Mouse (Mus musculus) kidney, adult 2 months (tissue): ENCODE measurements around the gene Foxl1. TPM values are rescaled to one million over a fixed set of nuclear protein-coding genes. Genes with fewer than 3 reads are reported as not detected.
A peak's percentile ranks its signal among the peaks of the same experiment; 100 is the strongest.

Experiments used
- DNase-seq: peaks from one replicate; pipeline ENCODE4 v3.0.0; 2021
- H3K27ac ChIP-seq: fragments of 200-500 bp; 2 replicates; pipeline ENCODE4 v1.5.1; 2012; ENCODE audit warnings: low read depth, low read length, control low read depth, inconsistent platforms; ENCODE audit not compliant: insufficient read depth
- H3K27me3 ChIP-seq: fragments of 200-500 bp; replicated peaks from 2 replicates; pipeline ENCODE4 v1.6.1; 2012; ENCODE audit warnings: mild to moderate bottlenecking, moderate library complexity, low read length, inconsistent platforms; ENCODE audit not compliant: control insufficient read depth, insufficient read depth
- H3K36me3 ChIP-seq: fragments of 200-500 bp; 2 replicates; pipeline ENCODE4 v1.6.1; 2012; ENCODE audit warnings: mild to moderate bottlenecking, moderate library complexity, low read length, inconsistent platforms; ENCODE audit not compliant: control insufficient read depth, insufficient read depth
- H3K4me1 ChIP-seq: fragments of 200-500 bp; 2 replicates; pipeline ENCODE4 v1.6.1; 2011; ENCODE audit warnings: low read length; ENCODE audit not compliant: control insufficient read depth, insufficient read depth
- H3K4me3 ChIP-seq: fragments of 200-500 bp; 2 replicates; pipeline ENCODE4 v1.5.1; 2011; ENCODE audit warnings: mild to moderate bottlenecking, low read depth, low read length, control low read depth; ENCODE audit not compliant: insufficient read depth
- CTCF ChIP-seq: fragments of 200-500 bp; conservative IDR thresholded peaks from 2 replicates; pipeline ENCODE4 v1.5.1; 2011; ENCODE audit warnings: low read depth, mild to moderate bottlenecking, control low read depth, low read length, moderate library complexity, mixed read lengths; ENCODE audit not compliant: insufficient read depth, insufficient read length
- POLR2A ChIP-seq: fragments of 200-500 bp; IDR thresholded peaks from one replicate; pipeline ENCODE4 v1.6.1; 2011; ENCODE audit warnings: low read depth, low read length, control low read depth
- WGBS: fragments of 180-500 bp; shearing (Covaris S2); methylation state at CpG from one replicate; pipeline ENCODE4 v1.1.7; 2018; 5-methylcytosine and 5-hydroxymethylcytosine counted together
- polyA plus RNA-seq: library from polyadenylated mRNA; depleted of rRNA; stranded (reverse); fragments of >200 nt; gene quantifications from 2 replicates; pipeline ENCODE4 v1.2.3, GENCODE M21; 2012

The Foxl1 gene
- polyA plus RNA-seq, 1 experiment, result 0.75 TPM

DNA sequence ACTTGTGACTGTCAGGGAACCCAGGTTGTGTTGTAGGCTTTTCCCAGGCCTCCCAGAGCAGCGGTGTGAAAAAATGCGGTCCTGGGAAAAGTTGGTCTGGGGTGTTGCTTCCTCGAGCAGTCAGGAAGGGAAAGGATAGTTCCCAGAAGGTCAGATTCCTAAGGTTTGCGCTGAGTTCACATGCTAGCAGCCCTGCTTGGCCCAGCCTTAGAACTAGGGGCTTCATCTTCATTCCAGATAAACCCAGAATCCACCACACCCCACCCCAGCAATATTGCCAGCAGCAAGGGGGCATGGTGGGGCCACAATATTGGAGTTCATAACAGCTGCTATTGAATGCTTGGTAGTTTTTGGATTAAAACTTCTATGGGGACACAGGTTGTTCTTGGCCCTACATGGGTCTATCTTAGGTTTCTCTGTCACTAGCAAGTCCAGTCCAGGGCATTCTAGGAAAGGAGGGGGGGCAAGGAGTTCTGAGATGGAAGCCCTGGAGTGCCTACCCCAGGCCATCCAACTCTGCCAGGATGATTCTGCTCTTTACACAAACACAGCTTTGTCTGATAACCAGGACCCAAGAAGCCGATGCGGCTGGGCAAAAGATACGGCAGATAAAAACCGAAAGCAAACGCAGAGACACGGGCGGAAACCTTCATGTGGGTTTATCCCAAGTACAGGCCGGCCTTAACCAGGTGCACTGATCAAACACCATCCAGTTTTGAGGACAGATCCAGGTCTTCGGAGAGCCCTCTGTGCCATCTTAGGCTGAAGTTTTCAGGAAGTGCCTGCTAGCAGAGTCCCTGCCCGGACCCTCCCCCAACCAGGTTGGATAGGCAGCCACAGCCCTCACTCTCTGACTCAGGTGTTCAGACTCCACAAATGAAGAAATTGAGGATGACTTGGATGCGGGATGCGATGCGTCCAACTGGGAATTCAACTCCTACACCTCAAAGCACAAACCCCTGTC is 7.0 kb upstream of the Foxl1 start:
- 45% methylated on average over 17 of the region's 17 CpGs for WGBS

DNA sequence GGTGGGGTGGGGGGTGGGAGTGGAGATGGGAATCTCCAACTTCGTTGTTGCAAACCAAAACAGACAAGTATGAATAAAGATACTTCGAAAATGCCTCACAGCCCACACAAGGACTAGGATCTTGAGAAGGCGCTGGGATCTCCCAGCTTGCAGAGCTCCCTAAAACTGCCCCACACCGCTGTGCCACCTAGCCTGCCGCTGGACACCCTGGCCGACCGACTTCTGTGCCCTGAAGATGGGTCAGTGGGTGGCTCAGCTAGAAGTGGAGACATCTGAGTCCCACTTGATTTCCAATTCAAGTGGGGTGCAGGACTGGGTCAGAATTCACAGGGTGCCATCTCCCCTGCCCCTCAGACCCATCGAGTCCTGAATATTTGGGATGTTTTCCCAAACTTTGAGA is 6.0 kb upstream of the Foxl1 start:
- WGBS, result 62% methylated on average over 8 of the region's 8 CpGs
- TF ChIP-seq POLR2A, result no peak
- no peak for TF ChIP-seq CTCF
- Histone ChIP-seq H3K4me3 (no peak overlapping the region), H3K36me3 (no peaks in the 10 kb centered on the region), H3K4me1 (no peaks in the 10 kb centered on the region), H3K27ac (no peak overlapping the region), H3K27me3 (0 out of 2 replicates have a peak, but pooled peaks cover 6% of the 10 kb centered on the region)
- no peak for DNase-seq

More for the DNA sequence above, 7.0 kb upstream of the Foxl1 start:
- no peak for DNase-seq
- H3K4me3 ChIP-seq, result peak overlapping the region; percentile 20
- no peaks in the 10 kb centered on the region for H3K4me1 ChIP-seq
- H3K36me3 ChIP-seq, result no peaks in the 10 kb centered on the region
- H3K27me3 ChIP-seq, result 0 out of 2 replicates have a peak, but pooled peaks cover 6% of the 10 kb centered on the region
- no peak overlapping the region for H3K27ac ChIP-seq
- TF ChIP-seq POLR2A (no peak), CTCF (no peak)

DNA sequence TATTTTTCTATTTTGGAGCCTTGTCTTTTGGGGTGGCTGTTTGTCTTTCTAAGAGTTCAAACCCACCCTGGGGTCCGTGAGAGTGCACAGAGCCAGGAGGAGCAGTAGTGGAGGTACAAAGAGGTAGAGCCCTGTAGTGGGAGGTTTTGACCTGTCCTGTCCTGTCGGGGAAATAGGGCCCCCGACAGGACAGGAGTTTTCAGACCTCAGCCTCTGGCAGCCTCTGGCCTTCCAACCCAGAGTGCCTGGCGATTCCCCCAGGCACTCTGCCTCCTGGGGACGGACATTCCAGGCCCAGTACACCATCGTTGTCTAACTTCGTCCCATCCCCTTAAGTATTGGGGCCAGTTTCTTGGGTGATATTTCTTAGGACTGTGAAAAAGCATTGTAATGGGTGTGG is 5.4 kb upstream of the Foxl1 start:
- no peak for DNase-seq
- no peak overlapping the region for H3K4me3 ChIP-seq
- TF ChIP-seq CTCF, result no peak
- TF ChIP-seq POLR2A, result no peak
- H3K4me1 ChIP-seq, result no peaks in the 10 kb centered on the region
- H3K27ac ChIP-seq, result no peak overlapping the region
- WGBS, result 65% methylated on average over 7 of the region's 7 CpGs
- no peaks in the 10 kb centered on the region for H3K36me3 ChIP-seq
- H3K27me3 ChIP-seq, result 0 out of 2 replicates have a peak, but pooled peaks cover 5% of the 10 kb centered on the region

DNA sequence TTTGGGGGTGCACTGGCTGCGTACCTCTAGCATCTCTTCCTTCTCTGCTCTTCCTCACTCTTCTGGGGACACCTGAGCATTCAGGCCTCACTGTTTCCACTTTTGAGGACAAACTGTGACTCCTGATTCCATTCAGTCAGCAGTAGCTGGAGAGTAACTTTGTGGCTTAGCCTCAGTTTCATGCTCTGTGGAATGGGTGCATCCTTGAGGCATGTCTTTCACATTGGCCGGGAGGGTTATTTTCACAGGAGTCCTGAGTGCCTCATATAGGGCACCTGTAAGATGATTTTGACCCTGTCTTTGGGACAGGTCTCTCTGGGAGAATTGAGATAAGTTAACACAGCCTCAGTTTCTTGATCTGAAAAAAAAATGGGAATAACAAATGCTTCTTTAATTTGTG is 4.6 kb upstream of the Foxl1 start:
- H3K4me1 ChIP-seq, result no peaks in the 10 kb centered on the region
- H3K4me3 ChIP-seq, result no peak overlapping the region
- H3K27ac ChIP-seq, result no peak overlapping the region
- TF ChIP-seq CTCF (no peak), POLR2A (no peak)
- WGBS, result 91% methylated on average over 2 of the region's 2 CpGs
- 0 out of 2 replicates have a peak, but pooled peaks cover 1% of the 10 kb centered on the region for H3K27me3 ChIP-seq
- H3K36me3 ChIP-seq, result no peaks in the 10 kb centered on the region
- DNase-seq, result no peak

GRCm38 (mm10) chr8:121124547-121125239 is 3.0 kb upstream of the Foxl1 start:
- H3K36me3 ChIP-seq, result no peaks in the 10 kb centered on the region
- H3K4me3 ChIP-seq, result no peak overlapping the region

DNA sequence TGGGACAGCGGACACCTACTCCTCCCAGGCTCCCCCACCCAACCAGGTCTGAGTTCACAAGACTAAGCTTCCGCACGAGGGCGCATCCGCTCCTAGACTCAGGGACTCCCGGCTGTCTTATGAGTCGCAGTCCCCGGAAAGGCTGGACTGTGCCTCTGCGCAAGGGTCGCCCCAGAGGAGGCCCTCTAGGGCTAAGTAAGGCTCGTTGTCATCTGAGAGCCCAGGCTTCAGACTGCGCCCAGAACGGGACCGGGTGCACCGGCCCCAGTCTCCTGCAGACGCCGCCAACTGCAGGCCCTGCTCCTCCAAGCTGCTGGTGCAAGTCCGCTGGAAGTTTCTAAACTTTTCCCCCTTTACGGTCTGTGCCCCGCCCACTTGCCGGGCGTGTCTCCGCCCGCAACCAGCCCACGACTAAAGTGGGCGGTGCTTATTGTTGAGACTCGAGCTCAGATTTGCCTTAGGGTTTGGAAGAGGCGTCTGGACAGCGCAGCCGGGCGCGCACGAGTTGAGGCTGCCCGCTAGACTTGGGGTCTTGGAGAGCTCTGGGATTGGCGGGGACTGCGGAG is 2.3 kb upstream of the Foxl1 start:
- Histone ChIP-seq H3K4me1 (no peaks in the 10 kb centered on the region), H3K27me3 (no peaks in the 10 kb centered on the region), H3K4me3 (peak overlapping the region; percentile 12; the same call in 1 of the 2 replicates), H3K27ac (peak overlapping the region; percentile 33; the same call in 1 of the 2 replicates), H3K36me3 (no peaks in the 10 kb centered on the region)
- TF ChIP-seq CTCF (peak; percentile 33), POLR2A (peak; percentile 37)
- WGBS, result 1% methylated on average over 35 of the region's 36 CpGs
- DNase-seq, result peak; percentile 77

More at GRCm38 (mm10) chr8:121124547-121125239, 3.0 kb upstream of the Foxl1 start:
- Histone ChIP-seq H3K4me1 (no peaks in the 10 kb centered on the region), H3K27ac (0 out of 2 replicates have a peak overlapping the region, but pooled peaks have one; percentile 7), H3K27me3 (no peaks in the 10 kb centered on the region)
- WGBS, result 13% methylated on average over 17 of the region's 17 CpGs
- TF ChIP-seq POLR2A, result no peak
- TF ChIP-seq CTCF, result no peak
- DNase-seq, result no peak

DNA sequence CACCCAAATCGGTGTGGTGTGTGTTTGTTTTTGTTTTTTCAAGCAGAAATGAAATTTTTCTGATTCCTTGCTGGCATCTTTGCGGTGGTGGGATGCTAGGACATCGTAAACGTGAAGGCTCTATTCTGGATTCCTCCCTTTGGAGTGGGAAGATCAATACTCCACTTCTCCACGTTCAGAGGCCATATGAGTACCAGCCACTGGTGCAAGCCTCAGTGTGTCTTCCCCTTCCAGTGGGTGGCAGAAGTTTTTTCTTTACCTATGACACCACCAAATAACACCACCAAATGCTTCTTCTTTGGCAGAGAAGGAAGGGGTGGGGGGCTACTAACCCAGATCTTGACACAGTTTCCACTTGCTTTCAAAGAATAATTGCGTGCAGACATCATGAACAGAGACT is 1.5 kb upstream of the Foxl1 start:
- WGBS, result 42% methylated on average over 6 of the region's 6 CpGs
- Histone ChIP-seq H3K4me1 (no peaks in the 10 kb centered on the region), H3K27ac (no peak overlapping the region), H3K36me3 (no peaks in the 10 kb centered on the region), H3K27me3 (no peaks in the 10 kb centered on the region), H3K4me3 (0 out of 2 replicates have a peak overlapping the region, but pooled peaks have one; percentile 7)
- no peak for TF ChIP-seq CTCF
- TF ChIP-seq POLR2A, result no peak
- DNase-seq, result no peak
